Mouse (Mus musculus): ENCODE measurements around the gene Lasp1. TPM values are rescaled to one million over a fixed set of nuclear protein-coding genes. Genes with fewer than 3 reads are reported as not detected.
A peak's percentile ranks its signal among the peaks of the same experiment; 100 is the strongest.
"Not testable (repeated sequence)": the region's sequence is repeated elsewhere in the genome, so short reads cannot be mapped to it uniquely, and the experiment has no call there.

Gene Lasp1
- polyA plus RNA-seq, 1 experiment, result 251 TPM

DNA sequence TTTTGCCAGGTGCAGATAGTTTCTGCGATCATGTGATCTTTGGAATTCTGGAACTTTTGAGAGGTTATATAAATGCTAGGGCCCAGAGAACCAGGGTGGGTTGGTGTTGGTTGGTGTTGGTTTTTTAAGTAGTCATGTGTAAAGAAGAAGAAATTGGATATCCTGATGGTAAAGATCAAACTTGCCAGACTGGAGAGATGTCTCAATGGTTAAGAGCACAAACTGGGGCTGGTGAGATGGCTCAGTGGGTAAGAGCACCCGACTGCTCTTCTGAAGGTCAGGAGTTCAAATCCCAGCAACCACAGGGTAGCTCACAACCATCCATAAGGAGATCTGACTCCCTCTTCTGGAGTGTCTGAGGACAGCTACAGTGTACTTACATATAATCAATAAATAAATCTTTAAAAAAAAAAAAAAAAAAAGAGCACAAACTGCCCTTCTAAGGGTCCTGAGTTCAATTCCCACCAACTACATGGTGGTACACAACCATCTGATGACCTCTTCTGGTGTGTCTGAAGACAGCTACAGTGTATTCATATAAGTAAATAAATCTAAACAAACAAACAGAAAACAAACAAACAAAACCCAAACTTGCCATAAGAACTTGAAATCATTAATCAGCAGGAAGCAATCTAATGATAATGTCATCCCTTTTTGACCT is 7.9 kb upstream of the Lasp1 start:
- DNase-seq (ENCODE audit: low read depth, low spot score), result not testable (repeated sequence)
- WGBS, result 80% methylated on average over 2 of the region's 2 CpGs

DNA sequence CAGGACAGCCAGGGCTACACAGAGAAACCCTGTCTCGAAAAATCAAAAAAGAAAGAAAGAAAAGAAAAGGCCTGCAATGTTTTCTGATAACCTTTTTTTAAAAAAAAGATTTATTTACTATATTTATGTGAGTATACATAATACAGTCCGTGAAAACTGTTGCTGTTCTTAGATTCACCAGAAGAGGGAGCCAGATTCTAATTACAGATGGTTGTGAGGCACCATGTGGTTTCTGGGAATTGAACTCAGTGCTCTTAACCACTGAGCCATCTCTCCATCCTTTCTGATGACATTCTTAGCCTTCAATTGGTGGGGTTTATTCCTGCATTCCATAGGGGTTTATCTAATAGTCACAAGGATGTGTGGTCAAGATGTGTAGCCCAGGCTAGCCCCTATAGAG is 5.6 kb upstream of the Lasp1 start:
- no peak for DNase-seq (ENCODE audit: low read depth, low spot score)
- WGBS, result 2% methylated on average over 2 of the region's 2 CpGs

DNA sequence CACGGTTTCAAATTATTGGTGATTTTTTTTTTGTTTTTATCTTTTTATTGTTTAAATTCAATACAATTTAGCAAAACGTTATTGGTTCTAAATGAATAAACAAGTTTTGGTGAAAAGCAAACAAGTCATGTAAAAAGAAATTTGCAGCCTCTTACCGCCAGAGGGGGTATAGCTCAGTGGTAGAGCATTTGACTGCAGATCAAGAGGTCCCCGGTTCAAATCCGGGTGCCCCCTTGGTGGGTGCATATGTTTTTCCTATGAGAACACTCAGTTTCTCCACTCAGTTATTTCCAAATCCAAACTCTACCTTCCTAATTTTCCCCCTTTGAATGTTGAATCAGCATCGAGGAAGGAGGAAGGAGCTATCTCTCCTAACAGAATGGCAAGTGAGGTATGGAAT is 1.9 kb upstream of the Lasp1 start:
- WGBS, result 5% methylated on average over 6 of the region's 6 CpGs
- no peak for DNase-seq (ENCODE audit: low read depth, low spot score)

DNA sequence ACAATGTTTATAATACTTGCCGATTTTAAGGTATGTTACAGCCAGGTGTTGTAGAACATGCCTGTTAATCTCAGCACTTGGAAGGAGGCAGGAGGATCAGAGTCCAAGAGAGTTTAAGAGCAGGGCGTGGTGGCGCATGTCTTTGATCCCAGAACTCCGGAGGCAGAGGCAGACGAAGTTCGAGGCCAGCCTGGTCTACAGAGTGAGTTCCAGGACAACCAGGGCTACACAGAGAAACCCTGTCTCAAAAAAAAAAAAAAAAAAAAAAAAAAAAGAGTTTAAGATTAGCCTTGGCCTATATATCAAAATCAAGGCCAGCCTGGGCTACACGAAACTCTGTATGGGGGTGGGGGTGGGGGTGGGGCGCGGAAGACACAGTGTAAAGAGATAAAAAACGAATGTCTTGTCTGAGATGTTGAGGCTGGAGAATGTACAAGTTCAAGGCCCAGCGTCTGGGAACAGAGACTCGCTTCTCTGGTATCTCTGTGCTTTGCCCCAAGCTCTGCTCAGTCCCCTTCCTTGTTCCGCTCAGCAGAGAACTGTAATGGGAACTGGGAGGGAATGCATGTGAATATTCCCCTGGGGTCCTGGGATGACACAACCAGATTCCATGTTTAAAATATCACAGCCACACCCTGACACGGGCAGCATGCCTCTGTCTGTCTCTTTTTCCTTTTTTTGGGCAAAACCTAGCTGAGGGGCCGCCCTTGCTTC is 1.3 kb upstream of the Lasp1 start:
- WGBS, result 58% methylated on average over 15 of the region's 15 CpGs
- no peak for DNase-seq (ENCODE audit: low read depth, low spot score)

DNA sequence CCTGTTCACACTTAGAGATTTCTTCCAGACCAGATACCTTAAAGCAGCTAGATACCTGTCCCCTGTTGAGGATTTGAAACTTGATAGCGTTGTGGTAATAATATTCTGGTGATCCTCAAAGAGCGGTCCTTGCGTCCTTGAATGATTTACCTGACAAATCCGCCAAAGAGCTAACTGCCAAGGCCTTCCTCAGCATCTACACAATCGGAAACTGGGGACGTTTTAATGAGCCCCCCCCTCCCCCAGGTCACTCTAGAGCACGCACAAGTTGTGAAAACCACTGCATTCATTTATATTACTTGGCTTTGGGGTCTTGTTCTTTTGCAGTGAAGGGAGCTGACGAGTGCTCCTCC is 741 bp upstream of the Lasp1 start:
- DNase-seq (ENCODE audit: low read depth, low spot score), result no peak
- 63% methylated on average over 8 of the region's 8 CpGs for WGBS

DNA sequence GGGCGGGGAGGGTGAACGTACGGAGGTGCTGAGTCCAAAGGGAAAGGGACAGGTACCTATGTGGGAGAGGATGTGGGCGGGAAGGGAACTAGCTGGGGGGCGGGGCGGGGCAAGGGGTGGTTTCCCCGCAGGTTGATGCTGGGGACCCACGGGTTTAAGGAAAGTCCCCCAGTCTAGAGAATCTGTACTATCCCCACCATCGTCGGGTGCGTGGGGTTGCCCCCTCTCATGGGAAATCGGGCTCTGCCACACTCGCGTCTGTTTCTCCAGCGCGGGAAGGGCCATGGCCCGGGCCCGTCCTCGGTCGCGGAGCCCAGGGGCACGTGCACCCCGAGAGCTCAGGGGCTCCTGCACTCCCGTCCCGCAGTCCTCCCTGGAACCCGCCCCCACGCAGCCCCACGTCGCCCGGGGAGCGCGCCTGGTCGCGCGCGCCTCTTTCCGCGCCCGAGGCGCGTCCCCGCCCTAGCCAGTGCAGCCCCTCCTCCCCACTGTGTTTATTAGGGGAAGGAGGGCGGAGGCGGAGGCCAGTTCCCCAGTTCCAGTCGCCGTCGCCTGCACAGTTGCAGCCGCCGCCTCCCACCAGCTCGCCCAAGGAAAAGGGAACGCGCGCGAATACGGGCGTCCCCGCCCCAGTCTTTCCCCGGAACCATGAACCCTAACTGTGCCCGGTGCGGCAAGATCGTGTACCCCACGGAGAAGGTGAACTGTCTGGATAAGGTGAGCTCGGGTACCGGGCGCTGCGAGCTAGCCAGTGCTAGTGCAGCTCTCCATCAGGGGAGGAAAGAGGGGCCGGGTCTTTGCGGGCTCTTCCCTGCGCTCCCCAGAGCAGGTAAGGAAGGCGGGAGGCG is 570 bp downstream of the Lasp1 start:
- WGBS, result under 1% methylated on average over 71 of the region's 71 CpGs
- DNase-seq (ENCODE audit: low read depth, low spot score), result no peak

DNA sequence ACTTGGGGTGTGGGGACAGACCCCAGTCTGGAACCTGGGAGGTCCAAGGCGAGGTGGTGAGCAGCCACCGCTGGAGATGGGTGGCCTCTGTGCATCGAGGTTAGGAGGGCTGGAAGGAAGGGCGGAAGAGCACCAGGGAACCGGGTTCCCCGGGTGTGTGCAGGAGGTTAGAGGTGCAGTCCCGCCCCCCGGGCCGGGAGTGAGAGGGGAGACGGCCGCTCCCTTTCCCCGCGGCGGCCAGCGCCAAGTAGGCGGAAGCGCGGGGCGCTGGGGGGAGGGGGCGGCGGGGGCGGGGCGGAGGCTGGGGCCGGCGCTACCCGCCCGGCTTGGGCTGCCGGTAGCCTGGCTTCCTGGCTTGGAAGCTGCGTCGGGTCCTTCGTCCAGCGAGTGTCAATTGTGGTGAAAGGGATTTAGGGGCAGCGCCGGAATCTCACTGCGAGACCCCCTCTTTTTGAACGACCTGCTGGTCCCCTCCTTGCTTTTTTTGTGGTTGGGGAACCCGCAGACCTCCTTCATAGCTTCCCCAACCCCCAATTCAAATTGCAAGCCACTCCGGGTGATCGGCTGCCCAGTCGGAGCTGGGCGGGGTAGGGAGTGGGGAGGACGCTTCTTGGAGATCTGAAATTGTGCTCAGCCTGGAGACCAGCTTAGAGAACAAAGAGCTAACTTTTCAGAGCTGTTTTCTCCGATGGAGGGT is 1.3 kb downstream of the Lasp1 start:
- no peak for DNase-seq (ENCODE audit: low read depth, low spot score)
- under 1% methylated on average over 35 of the region's 43 CpGs for WGBS

DNA sequence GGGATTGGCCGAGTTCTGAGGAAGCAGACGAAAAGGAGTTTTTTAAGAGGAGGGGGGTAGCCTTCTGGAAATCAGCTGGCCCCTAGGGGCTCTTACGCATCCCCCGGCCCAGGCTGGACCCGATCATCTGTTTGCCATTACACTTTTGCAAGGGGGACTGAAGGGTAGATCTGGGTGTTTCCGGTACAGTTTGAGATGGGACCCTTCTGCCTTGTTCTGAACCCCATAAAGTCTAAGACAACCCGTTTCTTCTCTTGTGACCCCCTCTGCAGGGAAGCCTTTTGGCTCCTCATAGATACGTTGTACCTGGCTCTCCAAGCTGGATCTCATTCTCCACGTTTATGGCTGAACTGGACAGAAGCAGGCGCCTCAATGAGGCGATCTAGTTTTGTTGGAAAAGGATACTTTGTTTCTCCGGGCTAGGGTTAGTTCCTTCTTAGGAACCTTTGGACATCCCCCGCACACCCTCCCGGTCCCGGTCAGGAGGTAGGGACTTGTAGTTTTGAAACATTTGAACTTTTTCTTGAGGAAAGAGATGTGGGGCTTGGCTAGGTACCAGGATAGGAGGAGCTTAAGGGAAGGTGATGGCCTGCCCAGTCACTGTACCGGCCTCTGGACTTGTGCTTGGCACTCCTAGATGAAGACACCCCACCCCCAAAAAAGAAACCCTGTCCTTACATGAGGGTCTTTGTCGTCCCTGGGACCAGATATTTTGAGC is 2.0 kb downstream of the Lasp1 start:
- 2% methylated on average over 17 of the region's 17 CpGs for WGBS
- DNase-seq (ENCODE audit: low read depth, low spot score), result no peak

DNA sequence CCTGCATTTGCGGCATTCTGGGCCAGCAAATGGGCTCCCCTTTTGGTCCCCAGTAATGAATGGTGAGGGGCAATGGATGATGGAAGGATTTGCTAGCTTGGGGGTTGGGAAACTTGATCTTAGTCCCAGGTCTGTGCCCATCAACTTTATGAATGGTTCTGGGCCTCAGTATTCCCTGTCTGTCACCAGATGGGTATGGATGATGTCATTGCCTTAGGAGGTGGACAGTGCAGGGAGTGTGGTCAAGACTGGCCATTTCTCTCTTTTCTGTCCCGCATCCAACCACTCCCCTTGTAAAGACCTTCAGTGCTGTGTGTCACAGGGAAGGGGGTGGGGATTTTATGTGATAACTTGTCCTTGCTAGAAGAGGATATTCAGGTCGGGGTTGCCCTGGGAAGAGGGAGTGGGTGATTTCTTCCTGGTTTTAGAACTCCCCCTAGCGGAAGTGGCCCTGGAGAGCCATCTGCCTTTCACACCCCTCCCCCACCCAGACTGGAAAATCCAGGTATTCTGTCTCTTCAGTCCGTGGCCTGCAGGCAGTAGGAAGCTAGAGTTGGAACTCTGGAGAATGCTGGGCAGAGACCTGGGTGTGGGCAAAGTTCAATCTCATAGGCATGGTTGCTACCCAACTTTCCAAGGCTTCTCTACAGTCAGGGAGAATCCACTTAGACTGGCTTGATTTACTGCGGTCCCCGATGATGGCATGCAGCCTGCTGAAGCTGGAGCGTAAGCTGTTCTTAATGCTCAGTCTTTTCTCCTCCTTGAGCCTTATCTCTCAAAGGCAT is 2.8 kb downstream of the Lasp1 start:
- 10% methylated on average over 8 of the region's 8 CpGs for WGBS
- peak; percentile 89 for DNase-seq (ENCODE audit: low read depth, low spot score)

DNA sequence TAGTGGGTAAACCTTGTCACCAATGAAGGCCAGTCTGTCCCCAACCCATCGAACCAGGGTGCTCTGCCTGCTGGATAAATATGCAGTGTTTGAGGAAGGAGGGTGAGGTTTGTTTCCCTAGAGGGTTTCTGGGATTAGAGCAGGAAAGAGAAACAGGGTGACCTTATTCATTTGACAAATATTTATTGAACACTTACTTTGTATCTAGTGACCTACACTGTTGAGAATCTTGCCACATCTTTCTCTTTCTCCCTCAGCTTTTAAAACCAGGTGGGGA is 3.3 kb downstream of the Lasp1 start:
- WGBS, result 3% methylated on average over 1 of the region's 1 CpGs

DNA sequence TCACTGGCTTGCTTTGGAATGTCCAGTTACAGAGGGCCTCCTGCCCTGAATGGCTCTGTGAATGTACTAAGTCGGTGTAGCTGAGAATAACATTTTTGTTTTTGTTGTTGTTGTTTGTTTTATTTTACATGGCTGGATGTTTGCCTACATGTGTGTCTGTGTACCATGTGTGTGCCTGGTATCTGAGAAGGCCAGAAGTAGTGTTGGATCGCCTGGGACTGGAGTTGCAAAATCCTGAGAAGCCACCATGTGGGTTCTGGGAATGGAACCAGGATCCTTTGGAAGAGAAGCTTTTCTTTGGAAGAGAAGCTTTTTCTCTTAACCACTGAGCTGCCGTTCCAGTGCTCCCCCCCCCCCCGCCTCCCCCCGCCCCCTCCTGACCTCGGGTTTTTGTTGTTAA is 3.7 kb downstream of the Lasp1 start:
- 27% methylated on average over 6 of the region's 6 CpGs for WGBS
- DNase-seq (ENCODE audit: low read depth, low spot score), result no peak

More for the DNA sequence above, 3.3 kb downstream of the Lasp1 start:
- DNase-seq (ENCODE audit: low read depth, low spot score), result no peak

DNA sequence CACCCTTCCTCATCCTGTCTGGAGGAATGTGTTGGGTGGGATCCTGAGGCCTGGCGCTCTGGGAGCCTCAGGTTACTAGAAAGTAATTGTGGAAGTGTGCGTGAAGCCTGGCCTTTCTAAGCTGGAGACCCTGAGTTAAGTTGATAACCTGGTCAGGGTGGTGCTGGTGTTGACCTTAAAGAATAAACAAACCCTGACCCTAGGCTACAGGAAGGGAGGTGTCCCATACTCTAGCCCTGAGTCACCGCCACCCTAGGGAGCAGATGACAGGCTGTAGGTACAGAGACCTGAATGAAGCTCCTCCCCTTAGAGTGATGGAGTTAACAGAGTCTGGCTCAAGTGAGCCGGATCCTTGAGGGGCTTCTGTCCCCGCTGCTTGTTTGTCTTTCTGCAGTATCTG is 5.0 kb downstream of the Lasp1 start:
- WGBS, result 51% methylated on average over 5 of the region's 5 CpGs
- DNase-seq (ENCODE audit: low read depth, low spot score), result no peak

DNA sequence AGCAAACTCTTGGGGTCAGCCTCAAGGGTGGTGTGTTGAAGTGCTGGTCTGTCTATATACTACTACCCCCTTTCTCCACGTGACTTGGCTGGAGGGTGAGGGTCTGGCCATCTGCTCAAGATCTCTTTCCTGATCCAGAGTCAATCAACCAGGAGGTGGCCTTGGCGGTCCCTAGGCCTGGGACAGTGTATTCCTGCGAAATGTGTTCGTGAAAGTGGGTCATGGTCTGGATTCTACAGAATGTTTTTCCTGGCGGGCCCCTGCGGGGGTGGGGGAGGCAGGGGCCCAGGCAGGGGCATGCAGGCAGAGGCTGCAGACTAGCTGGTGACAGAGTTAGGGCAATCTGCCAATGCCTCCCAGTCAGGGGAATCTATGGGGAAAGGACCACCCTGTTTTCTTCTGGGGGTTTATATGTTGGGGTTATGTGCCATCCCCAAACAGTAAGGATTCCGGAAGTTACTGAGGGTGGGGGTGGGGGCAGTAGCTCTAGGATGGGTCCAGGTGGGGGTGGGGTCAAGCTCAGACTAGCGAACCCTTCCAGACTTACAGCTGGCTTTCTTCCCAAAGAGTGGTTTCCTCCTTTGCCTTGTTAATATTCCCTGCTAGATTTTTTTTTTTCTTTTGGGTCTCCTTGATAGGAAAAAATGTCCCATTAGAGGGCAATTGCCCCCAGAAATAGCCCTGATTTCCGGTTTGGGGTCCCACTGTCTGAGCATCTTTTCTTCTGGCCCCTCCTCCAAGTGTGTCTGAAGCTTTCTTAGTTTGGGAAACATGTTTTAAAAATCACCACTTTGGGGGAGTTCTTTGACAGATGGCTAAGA is 6.3 kb downstream of the Lasp1 start:
- no peak for DNase-seq (ENCODE audit: low read depth, low spot score)
- 21% methylated on average over 9 of the region's 9 CpGs for WGBS

DNA sequence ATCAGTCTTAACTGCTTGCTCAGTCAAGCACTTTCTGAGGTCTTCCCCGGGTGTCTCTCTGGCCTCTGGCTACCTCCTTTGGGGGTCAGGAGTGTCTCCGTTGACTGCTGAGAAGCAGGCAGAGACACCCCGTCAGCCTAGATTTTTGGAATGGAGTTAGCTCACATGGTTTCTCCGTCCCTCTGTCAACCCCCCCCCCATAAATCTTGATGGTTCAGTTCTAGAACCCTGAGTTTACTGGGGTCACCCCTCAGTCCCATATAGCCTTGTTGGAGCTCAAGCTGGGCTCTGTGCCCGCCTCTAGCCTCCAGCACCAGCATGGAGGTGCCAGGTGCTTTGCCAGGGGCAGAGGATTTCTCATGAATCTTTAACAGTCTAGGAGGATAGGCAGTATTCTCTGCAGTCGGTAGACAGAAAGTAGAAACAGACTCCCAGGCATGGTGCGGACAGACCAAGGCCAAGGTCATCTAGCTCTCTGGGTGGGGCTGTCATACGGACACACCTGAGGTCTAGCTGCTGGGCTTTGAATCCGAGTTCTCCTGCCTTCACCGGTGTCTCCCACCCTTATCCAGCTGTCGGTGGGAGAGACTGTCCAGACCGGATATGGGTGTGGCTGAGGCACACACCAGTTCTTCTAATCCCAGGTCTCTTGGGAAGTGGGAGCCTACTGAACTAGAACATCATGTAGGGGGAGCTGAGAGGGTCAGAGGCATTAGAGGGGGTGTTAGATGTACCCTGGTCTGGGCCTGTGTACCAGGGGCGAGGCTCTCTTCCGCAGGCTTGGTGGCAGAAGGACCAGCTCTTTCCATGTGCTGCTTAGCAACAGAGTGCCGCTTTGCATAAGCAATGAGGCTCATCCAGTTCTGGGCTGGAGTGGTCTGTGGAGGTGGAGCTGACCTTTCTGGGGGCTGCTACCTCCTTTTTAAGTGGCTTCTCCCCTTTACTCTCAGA is 7.1 kb downstream of the Lasp1 start:
- 23% methylated on average over 15 of the region's 15 CpGs for WGBS
- no peak for DNase-seq (ENCODE audit: low read depth, low spot score)

DNA sequence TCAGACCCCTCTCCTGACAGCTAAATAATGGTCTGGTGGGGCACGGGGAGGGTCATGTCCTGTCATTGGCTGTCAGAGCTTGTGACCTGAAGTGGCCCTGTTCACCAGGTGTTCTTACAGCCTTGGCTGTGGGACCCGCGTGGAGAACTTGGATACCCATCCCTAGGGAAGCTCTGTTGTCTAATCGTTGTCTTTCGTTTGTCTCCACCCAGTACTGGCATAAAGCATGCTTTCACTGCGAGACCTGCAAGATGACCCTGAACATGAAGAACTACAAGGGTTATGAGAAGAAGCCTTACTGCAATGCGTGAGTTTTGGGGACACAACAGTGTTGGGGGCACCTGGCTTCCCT is 7.8 kb downstream of the Lasp1 start:
- DNase-seq (ENCODE audit: low read depth, low spot score), result no peak
- WGBS, result 60% methylated on average over 7 of the region's 7 CpGs

DNA sequence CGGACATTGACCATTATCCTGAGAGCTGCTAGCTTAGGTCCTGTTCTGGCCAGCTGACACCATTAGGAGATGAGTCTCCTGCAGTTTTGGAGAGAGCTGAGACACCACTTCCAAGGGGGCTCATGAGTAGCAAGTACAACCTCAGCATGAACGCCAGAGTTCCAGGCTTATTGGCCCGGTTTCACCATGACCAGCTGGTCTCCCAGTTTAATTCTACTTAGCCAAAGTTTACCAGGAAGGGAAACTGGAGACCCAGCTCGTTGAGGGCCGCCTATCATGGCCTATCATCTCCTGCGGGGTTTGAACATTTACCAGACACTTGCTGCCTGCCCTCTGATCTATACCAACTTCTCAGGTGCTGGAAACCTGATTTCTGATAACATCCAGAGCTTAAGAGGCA is 8.8 kb downstream of the Lasp1 start:
- DNase-seq (ENCODE audit: low read depth, low spot score), result no peak
- WGBS, result 26% methylated on average over 6 of the region's 6 CpGs

DNA sequence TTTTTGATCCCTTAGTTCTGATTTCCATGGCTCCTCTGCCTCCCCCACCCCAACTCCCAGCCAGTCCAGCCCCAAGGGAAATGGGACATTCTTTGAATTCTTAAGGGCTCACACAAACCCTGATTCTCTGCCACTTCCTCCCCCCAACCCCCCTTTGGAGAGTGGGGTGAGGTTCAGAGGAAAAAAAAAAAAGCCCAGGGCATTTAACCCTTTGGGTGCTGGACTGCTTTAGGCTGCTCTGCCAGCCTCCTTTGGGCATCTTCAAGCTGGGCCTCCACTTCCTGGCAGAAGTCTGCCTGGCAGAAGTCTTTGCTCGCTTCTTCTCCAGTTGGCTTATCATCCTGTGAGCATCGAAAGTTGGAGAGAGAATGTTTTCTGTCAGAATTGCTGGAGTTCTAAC is 9.3 kb downstream of the Lasp1 start:
- no peak for DNase-seq (ENCODE audit: low read depth, low spot score)
- WGBS, result 49% methylated on average over 2 of the region's 2 CpGs
